ENCODE assay signal across 17 mouse cellular contexts in the genomic region with DNA sequence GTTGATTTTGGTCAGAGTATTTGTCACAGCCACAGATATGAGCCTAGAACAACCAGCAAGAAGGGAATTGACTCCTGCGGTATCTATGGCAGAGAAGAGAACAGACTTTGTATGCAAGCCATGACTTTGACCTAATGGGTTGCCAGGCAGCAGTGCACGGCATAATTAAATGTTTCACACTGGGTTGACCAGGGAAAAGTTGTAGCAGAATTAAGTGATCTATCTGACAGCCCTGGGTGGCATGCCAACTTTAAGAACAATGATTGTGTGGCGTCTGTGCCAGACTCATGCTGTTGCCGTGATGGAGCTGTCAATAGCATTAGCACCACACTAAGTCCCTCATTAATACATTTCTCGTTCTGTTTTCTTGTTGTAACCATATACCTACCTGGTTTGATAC. TPM values are rescaled to one million over a fixed set of nuclear protein-coding genes. Genes with fewer than 3 reads are reported as not detected.
DNase-seq lines count a peak whose midpoint lies in the region; ATAC-seq and TF ChIP-seq lines count a peak whose summit lies in the region.
"Had no signal": no experiment of that assay in that cellular context is flagged by ENCODE, and none has a peak within 500 bp of the region (broad histone marks: within the 10 kb centered on the region; RNA-seq: fewer than 3 reads in every experiment).

No protein-coding gene starts in this region.

- no peaks in the 10 kb centered on the region for H3K9me3 ChIP-seq in forebrain, embryonic 13.5 days (replicated peaks)
- no peaks in the 10 kb centered on the region for H3K9me3 ChIP-seq in forebrain, embryonic 12.5 days
- H3K9me3 ChIP-seq in hindbrain, embryonic 14.5 days (ENCODE audit: control insufficient read depth, low read length) = no peaks in the 10 kb centered on the region
- H3K9me3 ChIP-seq in midbrain, embryonic 16.5 days (replicated peaks; ENCODE audit: control insufficient read depth, low read length, poor library complexity, severe bottlenecking) = no peaks in the 10 kb centered on the region
- H3K9me3 ChIP-seq: heart, embryonic 13.5 days had no signal

- ATAC-seq in forebrain, embryonic 13.5 days = peak; percentile 85
- ATAC-seq in forebrain, embryonic 12.5 days (ENCODE audit: low FRiP score) = no peak
- ATAC-seq in hindbrain, embryonic 14.5 days (ENCODE audit: low FRiP score) = peak; percentile 85; the same call in 1 of the 2 replicates
- ATAC-seq in midbrain, embryonic 16.5 days = peak; percentile 54; the same call in 1 of the 2 replicates
- ATAC-seq: liver, postnatal 0 days had no signal

- no peak overlapping the region for H3K4me2 ChIP-seq in forebrain, embryonic 13.5 days
- H3K4me2 ChIP-seq in forebrain, embryonic 12.5 days = no peak overlapping the region
- H3K4me2 ChIP-seq in hindbrain, embryonic 14.5 days (replicated peaks) = no peak overlapping the region
- H3K4me2 ChIP-seq in midbrain, embryonic 16.5 days (ENCODE audit: low read length) = no peak overlapping the region
- H3K4me2 ChIP-seq: heart, embryonic 13.5 days had no signal

- H3K4me3 ChIP-seq in forebrain, embryonic 13.5 days = no peak overlapping the region
- no peak overlapping the region for H3K4me3 ChIP-seq in forebrain, embryonic 12.5 days (replicated peaks)
- H3K4me3 ChIP-seq in hindbrain, embryonic 14.5 days (replicated peaks; ENCODE audit: low read length) = no peak overlapping the region
- no peak overlapping the region for H3K4me3 ChIP-seq in midbrain, embryonic 16.5 days (ENCODE audit: low read depth, low read length)
- no peak overlapping the region for H3K4me3 ChIP-seq in lung, adult 2 months (replicated peaks; ENCODE audit: extremely low read depth, low read depth, low read length)
- H3K4me3 ChIP-seq: erythroblast, embryonic 14.5 days; heart, embryonic 13.5 days had no signal

- WGBS in forebrain, embryonic 13.5 days = 40% methylated on average over 5 of the region's 5 CpGs
- WGBS in forebrain, embryonic 12.5 days = 69% methylated on average over 5 of the region's 5 CpGs
- WGBS in hindbrain, embryonic 14.5 days = 25% methylated on average over 5 of the region's 5 CpGs
- WGBS in midbrain, embryonic 16.5 days = 25% methylated on average over 5 of the region's 5 CpGs
- 72% methylated on average over 5 of the region's 5 CpGs for whole genome bisulfite sequencing in lung, adult 2 months

- peak; percentile 93 for DNase-seq in brain, embryonic 14.5 days (ENCODE audit: low read depth)
- DNase-seq in hindbrain, embryonic 14.5 days (ENCODE audit: low spot score) = peak; percentile 76
- no peak for DNase-seq in kidney, postnatal 4 days
- no peak for DNase-seq in lung, adult 2 months
- DNase-seq in gastrocnemius, postnatal 4 days (ENCODE audit: low spot score in 2 of 2) = no peak
- DNase-seq: cerebellum, adult 11 months; cerebellum, postnatal 25 days; kidney, adult 18-20 months; kidney, postnatal 36 days; liver; liver, postnatal 0 days had no signal

- no peak overlapping the region for H3K27ac ChIP-seq in forebrain, embryonic 13.5 days
- no peak overlapping the region for H3K27ac ChIP-seq in forebrain, embryonic 12.5 days
- no peak overlapping the region for H3K27ac ChIP-seq in hindbrain, embryonic 14.5 days
- H3K27ac ChIP-seq in midbrain, embryonic 16.5 days (ENCODE audit: low read length) = no peak overlapping the region
- H3K27ac ChIP-seq: heart, embryonic 13.5 days had no signal

- no peak for TF ChIP-seq POLR2A in brain, embryonic 14.5 days (IDR thresholded peaks at IDR 0.05; ENCODE audit: borderline replicate concordance, extremely low read depth, insufficient read depth, insufficient read length, poor library complexity, severe bottlenecking)
- no peak for TF ChIP-seq POLR2A in lung, adult 2 months (IDR thresholded peaks at IDR 0.05; ENCODE audit: borderline replicate concordance, extremely low read depth, low read depth, low read length)

- TF ChIP-seq CTCF in brain, embryonic 14.5 days (IDR thresholded peaks at IDR 0.05; ENCODE audit: borderline replicate concordance, extremely low read depth, insufficient read depth, insufficient read length) = no peak
- no peak for TF ChIP-seq CTCF in lung, adult 2 months (IDR thresholded peaks at IDR 0.05; ENCODE audit: insufficient read depth, low read length)

- H3K4me1 ChIP-seq in forebrain, embryonic 13.5 days = peaks cover 15% of the 10 kb centered on the region
- no peaks in the 10 kb centered on the region; the same call in 1 of the 2 replicates for H3K4me1 ChIP-seq in forebrain, embryonic 12.5 days
- H3K4me1 ChIP-seq in hindbrain, embryonic 14.5 days (replicated peaks; ENCODE audit: control insufficient read depth, insufficient read depth, low read length) = peaks cover 12% of the 10 kb centered on the region; the same call in 1 of the 2 replicates
- H3K4me1 ChIP-seq in midbrain, embryonic 16.5 days (ENCODE audit: control insufficient read depth, insufficient read depth, low read length) = no peaks in the 10 kb centered on the region
- no peaks in the 10 kb centered on the region for H3K4me1 ChIP-seq in lung, adult 2 months (ENCODE audit: control insufficient read depth, insufficient read depth, low read length)

- H3K27me3 ChIP-seq in forebrain, embryonic 13.5 days = no peaks in the 10 kb centered on the region
- H3K27me3 ChIP-seq in forebrain, embryonic 12.5 days = no peaks in the 10 kb centered on the region
- H3K27me3 ChIP-seq in hindbrain, embryonic 14.5 days (ENCODE audit: control insufficient read depth, insufficient read depth, low read length) = no peaks in the 10 kb centered on the region
- no peaks in the 10 kb centered on the region for H3K27me3 ChIP-seq in midbrain, embryonic 16.5 days (ENCODE audit: control insufficient read depth, insufficient read depth, low read depth, low read length)
- H3K27me3 ChIP-seq: heart, embryonic 13.5 days had no signal

- H3K9ac ChIP-seq in forebrain, embryonic 13.5 days = no peak overlapping the region
- H3K9ac ChIP-seq in forebrain, embryonic 12.5 days = no peak overlapping the region
- H3K9ac ChIP-seq in hindbrain, embryonic 14.5 days = no peak overlapping the region
- H3K9ac ChIP-seq in midbrain, embryonic 16.5 days (ENCODE audit: low read depth, low read length) = no peak overlapping the region
- H3K9ac ChIP-seq: heart, embryonic 13.5 days; liver, postnatal 0 days had no signal

- H3K36me3 ChIP-seq in forebrain, embryonic 13.5 days (ENCODE audit: poor library complexity, severe bottlenecking) = no peaks in the 10 kb centered on the region
- no peaks in the 10 kb centered on the region for H3K36me3 ChIP-seq in forebrain, embryonic 12.5 days (replicated peaks)
- no peaks in the 10 kb centered on the region for H3K36me3 ChIP-seq in hindbrain, embryonic 14.5 days (replicated peaks; ENCODE audit: control insufficient read depth, insufficient read depth)
- no peaks in the 10 kb centered on the region for H3K36me3 ChIP-seq in midbrain, embryonic 16.5 days (ENCODE audit: control insufficient read depth, insufficient read depth, low read length)
- H3K36me3 ChIP-seq: heart, embryonic 13.5 days had no signal

RNA-seq across cellular contexts. Expression of a gene that starts 11.1 kb away (rescaled TPM):
- polyA plus RNA-seq in forebrain, embryonic 13.5 days (2015; fragmentation: Nextera tagmentation; extraction: Ambion mirVana) = 8.4 and 8.8 TPM in 2 replicates
- 8.7 and 10.0 TPM in 2 replicates for polyA plus RNA-seq in forebrain, embryonic 12.5 days (2016; fragmentation: Nextera tagmentation; extraction: Ambion mirVana)
- 5.1 and 5.8 TPM in 2 replicates for polyA plus RNA-seq in brain, embryonic 14.5 days (2012; rRNA removed)
- 8.7 and 10.2 TPM in 2 replicates for polyA plus RNA-seq in hindbrain, embryonic 14.5 days (2014; fragmentation: Nextera tagmentation; extraction: Ambion mirVana)
- polyA plus RNA-seq in midbrain, embryonic 16.5 days (2015; fragmentation: Nextera tagmentation; extraction: Ambion mirVana) = 6.5 and 8.6 TPM in 2 replicates
- 2.0 and 2.6 TPM in 2 replicates for polyA plus RNA-seq in lung, adult 2 months (2012; rRNA removed)
- total RNA-seq in gastrocnemius, postnatal 4 days (2021) = 1 to 10 TPM; 5.3 to 6.2 TPM
- total RNA-seq: MEL had no signal
- polyA plus RNA-seq: erythroblast, embryonic 14.5 days had no signal

Comparison
In these comparisons a context has a peak if more than half of its experiments do, and no peak if none do; other contexts are left out.
1. DNase-seq: peak in brain, embryonic 14.5 days (single experiment) and hindbrain, embryonic 14.5 days (single experiment); none in kidney, postnatal 4 days (0 of 2), lung, adult 2 months (single experiment) and gastrocnemius, postnatal 4 days (0 of 2).